Comparison of ENCODE assay signal across 30 mouse cellular contexts in the genomic region with DNA sequence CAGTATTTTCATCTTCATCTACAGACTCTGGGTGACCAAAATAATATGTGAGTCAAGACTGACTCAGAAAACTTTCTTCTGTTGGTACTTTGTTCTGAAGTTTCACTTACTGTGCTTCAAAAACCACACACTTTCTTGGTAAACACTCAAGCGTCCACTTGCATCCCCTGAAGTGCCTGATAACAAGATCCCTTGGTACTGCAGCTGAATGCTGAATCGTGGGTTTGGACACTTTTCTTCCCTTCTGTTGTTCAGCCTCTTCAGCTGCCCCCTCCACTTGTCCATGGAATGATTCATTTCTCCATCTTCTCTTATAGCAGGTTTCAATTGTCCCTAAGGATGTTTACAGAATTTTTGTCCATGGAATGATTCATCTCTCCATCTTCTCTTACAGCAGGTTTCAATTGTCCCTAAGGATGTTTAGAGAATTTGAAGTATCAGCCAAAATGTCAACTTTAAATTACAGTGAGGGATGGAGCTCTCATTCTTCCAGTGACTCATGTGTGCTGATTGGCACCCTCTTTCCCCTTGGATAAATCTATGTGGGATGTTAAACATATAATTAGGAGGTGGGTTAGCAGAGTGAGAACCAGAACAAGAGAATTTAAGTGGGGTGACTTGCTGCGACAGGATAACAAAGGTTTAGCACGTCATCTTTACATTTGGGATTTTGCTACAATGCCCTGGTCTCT. TPM values are rescaled to one million over a fixed set of nuclear protein-coding genes. Genes with fewer than 3 reads are reported as not detected.
DNase-seq lines count a peak whose midpoint lies in the region; ATAC-seq and TF ChIP-seq lines count a peak whose summit lies in the region.
"Had no signal": no experiment of that assay in that cellular context is flagged by ENCODE, and none has a peak within 500 bp of the region (broad histone marks: within the 10 kb centered on the region; RNA-seq: fewer than 3 reads in every experiment).

No protein-coding gene starts in this region.

- H3ac ChIP-seq in C2C12 (ENCODE audit: control insufficient read depth, insufficient read length, low read depth), result no peak overlapping the region

- H3K4me3 ChIP-seq in C2C12 (ENCODE audit: insufficient read depth, poor library complexity, severe bottlenecking), result no peak overlapping the region
- no peak overlapping the region for H3K4me3 ChIP-seq in embryonic fibroblast, embryonic 13.5 days (ENCODE audit: insufficient read depth, low read length)
- H3K4me3 ChIP-seq in lung, embryonic 16.5 days (ENCODE audit: low read length), result no peak overlapping the region
- H3K4me3 ChIP-seq: forebrain, embryonic 13.5 days; hindbrain, embryonic 13.5 days; limb, embryonic 13.5 days; midbrain, embryonic 10.5 days; midbrain, embryonic 15.5 days had no signal

- DNase-seq in lung, postnatal 36 days, result peak; percentile 87
- DNase-seq in gastrocnemius, postnatal 4 days (ENCODE audit: low spot score in 2 of 2), result no peak
- DNase-seq in heart, postnatal 4 days, result no peak
- DNase-seq in cerebellum, postnatal 4 days (ENCODE audit: low spot score in 2 of 2), result no peak
- DNase-seq: adrenal gland, adult 8-10 months; cerebellum, adult 11-12 months; cerebellum, adult 9-11 months; gastrocnemius, postnatal 36 days; heart, postnatal 36 days; kidney, adult 9 months; kidney, postnatal 10 days; layer of hippocampus, adult 9-11 months; right cerebral cortex, adult 18-20 months; thymus, adult 18-20 months; thymus, postnatal 25 days had no signal

- H3K9ac ChIP-seq in lung, embryonic 16.5 days (ENCODE audit: low read length), result no peak overlapping the region
- H3K9ac ChIP-seq: forebrain, embryonic 13.5 days; hindbrain, embryonic 13.5 days; limb, embryonic 13.5 days; midbrain, embryonic 15.5 days had no signal

- TF ChIP-seq POLR2A in embryonic fibroblast, embryonic 13.5 days (IDR thresholded peaks at IDR 0.05; ENCODE audit: low read depth, low read length), result no peak

- no peaks in the 10 kb centered on the region for H3K9me3 ChIP-seq in lung, embryonic 16.5 days (ENCODE audit: control insufficient read depth, low read length)
- H3K9me3 ChIP-seq: forebrain, embryonic 13.5 days; hindbrain, embryonic 13.5 days; limb, embryonic 13.5 days; midbrain, embryonic 10.5 days; midbrain, embryonic 15.5 days had no signal

- TF ChIP-seq CTCF in C2C12 (IDR thresholded peaks at IDR 0.05; ENCODE audit: control insufficient read depth, insufficient read depth, insufficient read length), result no peak
- TF ChIP-seq CTCF in embryonic fibroblast, embryonic 13.5 days (IDR thresholded peaks at IDR 0.05; ENCODE audit: borderline replicate concordance, insufficient read depth, low read length), result no peak

- H3K4me2 ChIP-seq in lung, embryonic 16.5 days (ENCODE audit: low read depth, low read length), result no peak overlapping the region
- H3K4me2 ChIP-seq: forebrain, embryonic 13.5 days; hindbrain, embryonic 13.5 days; limb, embryonic 13.5 days; liver, embryonic 11.5 days; midbrain, embryonic 15.5 days had no signal

- H3K79me2 ChIP-seq in C2C12 (ENCODE audit: control insufficient read depth, insufficient read depth), result no peaks in the 10 kb centered on the region

- H3K27me3 ChIP-seq in C2C12 (ENCODE audit: control insufficient read depth, insufficient read depth, insufficient read length), result no peaks in the 10 kb centered on the region
- H3K27me3 ChIP-seq in lung, embryonic 16.5 days (ENCODE audit: control insufficient read depth, insufficient read depth, low read depth, low read length), result no peaks in the 10 kb centered on the region
- H3K27me3 ChIP-seq: forebrain, embryonic 13.5 days; hindbrain, embryonic 13.5 days; limb, embryonic 13.5 days; midbrain, embryonic 15.5 days had no signal

- H3K79me3 ChIP-seq in C2C12 (ENCODE audit: low read depth), result no peaks in the 10 kb centered on the region

- peak overlapping the region; percentile 69 for H3K27ac ChIP-seq in embryonic fibroblast, embryonic 13.5 days (ENCODE audit: insufficient read depth, low read length)
- no peak overlapping the region for H3K27ac ChIP-seq in lung, embryonic 16.5 days (ENCODE audit: low read length)
- H3K27ac ChIP-seq: forebrain, embryonic 13.5 days; hindbrain, embryonic 13.5 days; limb, embryonic 13.5 days; midbrain, embryonic 10.5 days; midbrain, embryonic 15.5 days; stomach, postnatal 0 days had no signal

- peak; percentile 67 for ATAC-seq in lung, embryonic 16.5 days (ENCODE audit: low read depth)
- no peak for ATAC-seq in granulocyte monocyte progenitor cell, adult 5-6 weeks (replicated peaks; ENCODE audit: poor library complexity, severe bottlenecking)
- ATAC-seq: forebrain, embryonic 13.5 days; intestine, postnatal 0 days; midbrain, embryonic 15.5 days had no signal

- H3K36me3 ChIP-seq in C2C12 (ENCODE audit: control insufficient read depth, insufficient read depth), result no peaks in the 10 kb centered on the region
- H3K36me3 ChIP-seq in lung, embryonic 16.5 days (ENCODE audit: control insufficient read depth, insufficient read depth, low read length), result no peaks in the 10 kb centered on the region
- H3K36me3 ChIP-seq: hindbrain, embryonic 13.5 days; limb, embryonic 13.5 days; midbrain, embryonic 10.5 days; midbrain, embryonic 15.5 days had no signal

- WGBS in lung, embryonic 16.5 days, result 42% methylated on average over 4 of the region's 4 CpGs

- peaks cover 2% of the 10 kb centered on the region for H3K4me1 ChIP-seq in embryonic fibroblast, embryonic 13.5 days (ENCODE audit: control insufficient read depth, insufficient read depth, low read length)
- H3K4me1 ChIP-seq in lung, embryonic 16.5 days (replicated peaks; ENCODE audit: control insufficient read depth, insufficient read depth, low read length), result no peaks in the 10 kb centered on the region
- H3K4me1 ChIP-seq: forebrain, embryonic 13.5 days; hindbrain, embryonic 13.5 days; limb, embryonic 13.5 days; midbrain, embryonic 10.5 days; midbrain, embryonic 15.5 days had no signal

TF ChIP-seq in C2C12, 6 proteins besides CTCF, POLR2A, EP300 and RAD21:
- TF ChIP-seq MAX (IDR thresholded peaks at IDR 0.05), result no peak
- TF ChIP-seq USF1 (IDR thresholded peaks at IDR 0.05; ENCODE audit: low read depth), result no peak
- TF ChIP-seq FOSL1 (IDR thresholded peaks at IDR 0.05; ENCODE audit: insufficient read depth, low read length, poor library complexity, severe bottlenecking), result peak; percentile 91
- no peak for TF ChIP-seq MYOG (IDR thresholded peaks at IDR 0.05; ENCODE audit: control insufficient read depth, extremely low read depth, insufficient read length)
- TF ChIP-seq CEBPB (IDR thresholded peaks at IDR 0.05; ENCODE audit: low read depth), result no peak
- peak; percentile 62 for TF ChIP-seq MYOD1 (IDR thresholded peaks at IDR 0.05; ENCODE audit: control insufficient read depth, insufficient read length, low read depth)

RNA-seq across cellular contexts. Expression of a gene that starts 57.7 kb away (rescaled TPM):
- polyA plus RNA-seq in C2C12 (2012; fragmentation: generic; extraction: Trizol), result 41.6 TPM
- polyA plus RNA-seq in embryonic fibroblast, embryonic 13.5 days (2011; ENCODE audit: insufficient read length, low read depth, missing spikeins), result 8.5 and 10.0 TPM in 2 replicates
- 4.5 and 4.8 TPM in 2 replicates for polyA plus RNA-seq in lung, embryonic 16.5 days (2015; fragmentation: Nextera tagmentation; extraction: Ambion mirVana)
- 100 to 1,000 TPM; 113 to 156 TPM for total RNA-seq in gastrocnemius, postnatal 4 days (2021)
- total RNA-seq in heart, postnatal 4 days (2021), result 100 to 1,000 TPM; 155 to 166 TPM
- not detected in 2 replicates for total RNA-seq in granulocyte monocyte progenitor cell, adult 5-6 weeks (2014; fragmentation: Nextera tagmentation)
- total RNA-seq in granulocyte monocyte progenitor cell, adult 5-6 weeks (2017), result not detected in 2 replicates
- total RNA-seq: common myeloid progenitor, adult 5-6 weeks; megakaryocyte progenitor cell, adult 5-6 weeks; neutrophil, adult 5-6 weeks had no signal

Comparison
In these comparisons a context has a peak if more than half of its experiments do, and no peak if none do; other contexts are left out.
1. RNA of a gene that starts 57.7 kb away (total RNA-seq): 155 to 166 TPM in heart, postnatal 4 days and 113 to 156 TPM in gastrocnemius, postnatal 4 days; not detected in granulocyte monocyte progenitor cell, adult 5-6 weeks; every median in the first group is over 100 times any median in the second.